Mouse (Mus musculus) limb, embryonic 14.5 days (tissue): ENCODE results near the gene Gna15. TPM values are rescaled to one million over a fixed set of nuclear protein-coding genes. Genes with fewer than 3 reads are reported as not detected.

Experiments used
- ATAC-seq: fragments of 200-750 bp; cut with Nextera tagmentation; 2 replicates; pipeline ENCODE4 v1.8.0; 2017; ENCODE audit warnings: low read depth, moderate number of reproducible peaks, moderate TSS enrichment; ENCODE audit not compliant: low FRiP score
- DNase-seq: peaks from one replicate; pipeline ENCODE4 v3.0.0-alpha.2; 2015; ENCODE audit warnings: low spot score
- H3K27ac ChIP-seq: fragments of 300-500 bp; sonication (generic); replicated peaks from 2 replicates; pipeline ENCODE4 v1.5.1; 2014; ENCODE audit warnings: low read depth, mild to moderate bottlenecking, low read length, moderate library complexity, mixed read lengths
- H3K27me3 ChIP-seq: fragments of 300-500 bp; sonication (generic); 2 replicates; pipeline ENCODE4 v1.6.1; 2014; ENCODE audit warnings: low read length, mixed read lengths; ENCODE audit not compliant: control insufficient read depth, insufficient read depth
- H3K36me3 ChIP-seq: fragments of 300-500 bp; sonication (generic); 2 replicates; pipeline ENCODE4 v1.6.1; 2014; ENCODE audit warnings: mild to moderate bottlenecking, low read length, moderate library complexity, mixed read lengths; ENCODE audit not compliant: control insufficient read depth, insufficient read depth
- H3K4me1 ChIP-seq: fragments of 300-500 bp; sonication (generic); 2 replicates; pipeline ENCODE4 v1.6.1; 2014; ENCODE audit warnings: antibody characterized with exemption, low read length, mixed read lengths; ENCODE audit not compliant: control insufficient read depth, insufficient read depth
- H3K4me2 ChIP-seq: fragments of 300-500 bp; sonication (generic); replicated peaks from 2 replicates; pipeline ENCODE4 v1.6.1; 2014; ENCODE audit warnings: low read depth, mild to moderate bottlenecking, low read length, moderate library complexity; ENCODE audit not compliant: severe bottlenecking
- H3K4me3 ChIP-seq: fragments of 300-500 bp; sonication (generic); replicated peaks from 2 replicates; pipeline ENCODE4 v1.5.1; 2014; ENCODE audit warnings: low read length
- H3K9ac ChIP-seq: fragments of 300-500 bp; sonication (generic); 2 replicates; pipeline ENCODE4 v1.6.1; 2014; ENCODE audit warnings: mild to moderate bottlenecking, low read depth, low read length, moderate library complexity; ENCODE audit not compliant: severe bottlenecking
- H3K9me3 ChIP-seq: fragments of 300-500 bp; sonication (generic); 2 replicates; pipeline ENCODE4 v1.6.1; 2016; ENCODE audit warnings: low read length; ENCODE audit not compliant: control insufficient read depth
- POLR2A ChIP-seq: fragments of 200-500 bp; IDR thresholded peaks from 2 replicates; pipeline ENCODE4 v1.8.0; 2012; ENCODE audit warnings: inconsistent platforms, mild to moderate bottlenecking, moderate library complexity, borderline replicate concordance; ENCODE audit not compliant: insufficient read depth, insufficient read length; ENCODE audit errors: extremely low read depth
- WGBS: fragments of 180-500 bp; shearing (Covaris S2); extraction: QIAGEN DNeasy Blood & Tissue Kit; methylation state at CpG from one replicate; pipeline ENCODE4 v1.1.7; 2014; 5-methylcytosine and 5-hydroxymethylcytosine counted together
- polyA plus RNA-seq, 2 experiments: library from polyadenylated mRNA; depleted of rRNA in 1 of 2; stranded (reverse) in 1 of 2; unstranded in 1 of 2; fragments of >200 nt; fragmentation: Nextera tagmentation in 1 of 2; extraction: Ambion mirVana in 1 of 2; gene quantifications; 2 replicates each; pipeline versions ENCODE4 v1.2.1 to v1.2.3; 2012 to 2014

Gna15 gene
- polyA plus RNA-seq, 2 experiments: 3.4 to 3.8 TPM

DNA sequence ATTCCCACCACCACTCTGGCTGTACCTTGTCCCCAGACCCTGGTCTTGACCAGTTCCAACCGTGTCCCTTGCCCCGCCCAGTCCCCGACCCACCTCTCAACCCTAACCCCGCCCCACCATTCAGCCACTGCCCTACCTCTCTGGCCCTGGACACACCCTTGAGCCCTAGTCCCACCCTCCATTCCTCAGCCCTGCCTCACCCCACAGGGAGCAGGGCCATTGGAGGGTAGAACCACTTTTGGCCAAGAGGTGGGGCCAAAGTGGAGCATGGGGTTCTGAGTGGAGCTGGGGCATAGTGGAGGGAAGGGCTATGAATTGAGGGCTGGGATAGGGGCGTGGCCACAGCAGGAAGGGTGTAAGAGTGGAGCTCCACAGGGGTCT lies 58.8 kb downstream of the Gna15 start:
- ATAC-seq: no peak
- WGBS: 7% methylated on average over 5 of the region's 5 CpGs
- H3K4me1 ChIP-seq: 0 out of 2 replicates have a peak, but pooled peaks cover 7% of the 10 kb centered on the region

DNA sequence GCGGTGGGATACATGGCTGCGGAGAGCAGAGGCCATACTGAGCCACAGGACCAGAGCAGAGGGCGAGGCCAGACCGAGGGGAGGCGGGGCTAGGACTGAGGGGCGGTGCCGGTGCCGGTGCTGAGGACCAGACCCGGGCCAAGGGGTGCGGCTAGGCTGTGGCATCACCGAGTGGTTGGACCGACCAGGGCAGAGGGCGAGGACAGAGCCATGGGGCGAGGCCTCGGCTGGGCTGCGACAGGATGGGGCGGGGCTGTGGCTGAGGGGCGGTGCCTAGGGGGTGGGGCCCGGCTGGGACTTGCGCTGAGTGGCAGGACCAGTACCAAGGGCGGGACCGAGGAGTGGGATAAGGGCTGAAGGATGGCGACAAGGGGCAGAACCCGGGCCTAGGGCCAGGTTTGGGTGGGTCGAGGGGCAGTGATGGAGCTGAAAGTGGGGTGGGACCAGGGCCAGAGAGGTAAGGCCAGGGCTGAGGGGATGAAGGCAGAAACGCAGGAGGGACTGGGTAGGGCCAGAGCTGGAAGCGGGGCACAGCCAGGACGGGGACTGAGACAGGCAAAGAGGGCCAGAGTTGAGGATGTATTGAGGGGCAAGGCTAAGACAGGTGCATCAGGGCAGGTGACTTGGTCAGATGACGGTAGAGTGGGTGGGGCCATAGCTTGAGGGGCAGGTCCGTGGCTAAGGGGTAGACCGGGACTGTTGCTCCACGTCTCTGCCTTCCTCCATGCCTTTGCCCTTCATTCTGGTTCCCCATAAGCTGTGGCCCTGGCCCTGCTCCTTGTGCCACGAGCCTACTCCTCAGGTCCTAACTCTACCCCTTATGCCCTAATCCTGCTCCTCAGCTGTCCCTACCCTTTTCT lies 59.4 kb downstream of the Gna15 start:
- Histone ChIP-seq H3K27ac (no peak overlapping the region), H3K9me3 (no peaks in the 10 kb centered on the region), H3K4me3 (peak overlapping the region; percentile 33), H3K4me1 (0 out of 2 replicates have a peak, but pooled peaks cover 7% of the 10 kb centered on the region), H3K9ac (no peak overlapping the region), H3K4me2 (peak overlapping the region; percentile 42), H3K36me3 (no peaks in the 10 kb centered on the region), H3K27me3 (peaks cover 68% of the 10 kb centered on the region)
- no peak for TF ChIP-seq POLR2A
- ATAC-seq (peak; percentile 56; the same call in 1 of the 2 replicates), DNase-seq (no peak)
- WGBS: 5% methylated on average over 33 of the region's 33 CpGs

More for the DNA sequence above, 58.8 kb downstream of the Gna15 start:
- DNase-seq: no peak
- H3K9ac ChIP-seq: no peak overlapping the region
- H3K36me3 ChIP-seq: no peaks in the 10 kb centered on the region
- no peaks in the 10 kb centered on the region for H3K9me3 ChIP-seq
- peaks cover 62% of the 10 kb centered on the region for H3K27me3 ChIP-seq
- no peak overlapping the region for H3K4me2 ChIP-seq
- no peak overlapping the region for H3K4me3 ChIP-seq
- H3K27ac ChIP-seq: no peak overlapping the region
- TF ChIP-seq POLR2A: no peak

DNA sequence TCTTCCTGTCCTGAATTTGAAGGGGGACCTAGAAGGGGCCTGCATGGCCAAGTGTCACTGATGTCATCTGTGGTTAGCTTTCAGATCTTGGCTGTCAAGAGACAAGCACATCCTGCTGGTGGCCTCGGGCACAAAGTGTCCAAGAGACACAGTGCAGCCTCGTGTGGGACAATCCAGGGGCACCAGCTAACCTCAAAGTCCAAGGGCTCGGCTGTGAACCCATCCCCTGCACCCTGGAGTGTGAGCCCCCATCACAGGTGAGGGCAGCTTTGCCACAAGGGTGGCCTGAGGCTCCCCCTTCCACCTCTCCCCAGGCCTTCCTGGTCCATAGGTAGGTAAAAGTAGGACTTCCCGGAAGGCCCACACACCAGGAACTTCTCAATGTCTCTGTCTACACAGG lies 60.5 kb downstream of the Gna15 start:
- H3K27me3 ChIP-seq: peaks cover 77% of the 10 kb centered on the region
- H3K4me1 ChIP-seq: 0 out of 2 replicates have a peak, but pooled peaks cover 7% of the 10 kb centered on the region
- H3K9ac ChIP-seq: no peak overlapping the region
- DNase-seq (no peak), ATAC-seq (no peak)
- no peak overlapping the region for H3K27ac ChIP-seq
- no peaks in the 10 kb centered on the region for H3K36me3 ChIP-seq
- no peaks in the 10 kb centered on the region for H3K9me3 ChIP-seq
- WGBS: 63% methylated on average over 4 of the region's 4 CpGs
- no peak overlapping the region for H3K4me2 ChIP-seq
- no peak overlapping the region for H3K4me3 ChIP-seq
- TF ChIP-seq POLR2A: no peak

DNA sequence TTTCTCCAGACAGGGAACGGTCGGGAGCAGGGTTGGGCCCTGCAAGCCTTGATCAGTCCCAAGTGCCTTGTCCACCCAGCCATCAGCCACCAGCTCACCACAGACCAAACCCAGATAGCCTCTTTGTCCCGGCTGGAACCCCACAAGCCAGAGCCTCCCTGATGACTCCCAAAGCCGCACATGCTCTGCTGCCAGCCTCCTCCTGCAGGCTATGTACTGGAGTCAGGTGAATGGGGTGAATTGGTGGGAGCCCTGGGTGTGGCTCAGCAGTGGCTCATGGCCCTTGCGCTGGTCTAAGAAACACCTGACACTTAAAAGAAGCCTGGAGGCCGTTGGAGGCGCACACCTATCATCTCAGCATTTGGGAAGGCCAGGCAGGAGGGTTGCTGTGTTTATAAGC lies 61.1 kb downstream of the Gna15 start:
- Histone ChIP-seq H3K4me2 (no peak overlapping the region), H3K4me3 (no peak overlapping the region), H3K9ac (no peak overlapping the region), H3K36me3 (no peaks in the 10 kb centered on the region), H3K27ac (no peak overlapping the region), H3K4me1 (0 out of 2 replicates have a peak, but pooled peaks cover 7% of the 10 kb centered on the region), H3K27me3 (peaks cover 79% of the 10 kb centered on the region), H3K9me3 (no peaks in the 10 kb centered on the region)
- TF ChIP-seq POLR2A: no peak
- 75% methylated on average over 7 of the region's 7 CpGs for WGBS
- no peak for ATAC-seq
- no peak for DNase-seq

DNA sequence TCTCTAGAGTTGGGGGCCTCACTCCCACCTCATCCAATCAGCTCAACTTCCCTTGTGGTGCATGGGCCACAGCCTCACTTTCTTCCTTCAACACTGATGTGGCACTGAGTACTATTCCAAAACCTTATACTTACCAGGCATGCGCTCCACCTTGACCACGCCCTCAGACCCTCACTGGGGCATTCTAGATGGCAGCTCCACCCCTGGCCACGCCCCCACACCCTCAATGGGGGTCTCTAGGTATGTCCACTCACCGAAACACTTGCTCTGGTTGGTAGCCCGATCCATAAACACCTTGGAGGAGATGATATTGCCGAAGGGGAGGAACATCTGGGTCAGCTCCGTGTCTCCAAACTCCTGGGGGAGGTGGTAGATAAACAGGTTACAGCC lies 61.6 kb downstream of the Gna15 start:
- 27% methylated on average over 7 of the region's 7 CpGs for WGBS
- H3K4me2 ChIP-seq: no peak overlapping the region
- 0 out of 2 replicates have a peak, but pooled peaks cover 7% of the 10 kb centered on the region for H3K4me1 ChIP-seq
- H3K9ac ChIP-seq: no peak overlapping the region
- H3K4me3 ChIP-seq: no peak overlapping the region
- no peaks in the 10 kb centered on the region for H3K36me3 ChIP-seq
- peaks cover 81% of the 10 kb centered on the region for H3K27me3 ChIP-seq
- DNase-seq: no peak
- H3K27ac ChIP-seq: no peak overlapping the region
- no peak for ATAC-seq
- TF ChIP-seq POLR2A: no peak
- H3K9me3 ChIP-seq: no peaks in the 10 kb centered on the region
